Mouse (Mus musculus) testis, adult 10 weeks (tissue): Measurements from ENCODE around the gene Gm20920. TPM values are rescaled to one million over a fixed set of nuclear protein-coding genes. Genes with fewer than 3 reads are reported as not detected.

Experiments
- polyA plus RNA-seq: library from polyadenylated mRNA; stranded (reverse); fragments of 350-450 nt; fragmentation: Illumina TruSeq; extraction: RNeasy Lipid Tissue Mini Kit (QIAGEN cat#74804); gene quantifications from one replicate; pipeline ENCODE4 v1.2.3, GENCODE M21; 2014; ENCODE audit warnings: low read depth, low replicate concordance

Gene Gm20920
- polyA plus RNA-seq, result not detected

DNA sequence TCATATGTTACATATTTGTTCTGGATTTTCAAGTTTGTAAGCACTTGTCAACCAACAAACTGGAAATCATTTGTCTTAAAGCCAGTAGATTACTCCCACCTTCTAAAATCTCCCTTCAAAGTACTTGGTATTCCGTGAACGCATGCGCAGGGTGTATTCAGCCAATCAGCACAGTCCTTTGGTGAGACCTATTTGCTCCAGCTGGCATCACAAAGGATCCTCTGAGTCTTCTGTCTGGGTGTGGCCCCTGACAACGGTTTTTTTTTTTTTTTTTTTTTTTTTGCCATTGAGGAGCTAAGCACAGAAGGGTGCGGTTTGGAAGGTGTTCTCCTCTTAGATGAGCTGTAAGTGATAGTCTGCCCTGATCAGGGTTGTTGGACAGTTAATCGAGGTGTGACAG, at the start of gene Gm20920:
Gm20920 (plus strand) TSS at position 301 of the 400 bp plus-strand sequence.

